Mouse (Mus musculus): ENCODE data around the gene Bpifa5. TPM values are rescaled to one million over a fixed set of nuclear protein-coding genes. Genes with fewer than 3 reads are reported as not detected.

Bpifa5 gene
- polyA plus RNA-seq, 1 experiment from 2014 or later = not detected

GRCm38 (mm10) chr2:154192141-154192540 is 29.7 kb downstream of the Bpifa5 start:
- H3K4me3 ChIP-seq (ENCODE audit: low read length) = no peak overlapping the region
- no peaks in the 10 kb centered on the region for H3K36me3 ChIP-seq (ENCODE audit: control insufficient read depth, insufficient read depth)
- no peaks in the 10 kb centered on the region for H3K27me3 ChIP-seq (ENCODE audit: control insufficient read depth, insufficient read depth, low read length)
- peak; percentile 79 for ATAC-seq (replicated peaks; ENCODE audit: extremely low read depth, insufficient read depth, low FRiP score)
- H3K9ac ChIP-seq (ENCODE audit: low read length) = no peak overlapping the region
- 46% methylated on average over 2 of the region's 2 CpGs for WGBS
- H3K9me3 ChIP-seq (replicated peaks; ENCODE audit: control insufficient read depth, low read length) = no peaks in the 10 kb centered on the region
- no peak overlapping the region for H3K4me2 ChIP-seq (ENCODE audit: low read depth, low read length)
- peak overlapping the region; percentile 79 for H3K27ac ChIP-seq (ENCODE audit: low read length)
- peaks cover 16% of the 10 kb centered on the region for H3K4me1 ChIP-seq (ENCODE audit: control insufficient read depth, insufficient read depth, low read length)

GRCm38 (mm10) chr2:154193071-154193470 is 30.7 kb downstream of the Bpifa5 start:
- no peak for ATAC-seq (replicated peaks; ENCODE audit: extremely low read depth, insufficient read depth, low FRiP score)
- H3K27me3 ChIP-seq (ENCODE audit: control insufficient read depth, insufficient read depth, low read length) = no peaks in the 10 kb centered on the region
- H3K4me2 ChIP-seq (ENCODE audit: low read depth, low read length) = no peak overlapping the region
- no peak overlapping the region for H3K4me3 ChIP-seq (ENCODE audit: low read length)
- no peak overlapping the region for H3K27ac ChIP-seq (ENCODE audit: low read length)
- H3K4me1 ChIP-seq (ENCODE audit: control insufficient read depth, insufficient read depth, low read length) = peaks cover 16% of the 10 kb centered on the region
- no peak overlapping the region for H3K9ac ChIP-seq (ENCODE audit: low read length)
- H3K9me3 ChIP-seq (replicated peaks; ENCODE audit: control insufficient read depth, low read length) = no peaks in the 10 kb centered on the region
- no peaks in the 10 kb centered on the region for H3K36me3 ChIP-seq (ENCODE audit: control insufficient read depth, insufficient read depth)
- WGBS = 77% methylated on average over 4 of the region's 4 CpGs

DNA sequence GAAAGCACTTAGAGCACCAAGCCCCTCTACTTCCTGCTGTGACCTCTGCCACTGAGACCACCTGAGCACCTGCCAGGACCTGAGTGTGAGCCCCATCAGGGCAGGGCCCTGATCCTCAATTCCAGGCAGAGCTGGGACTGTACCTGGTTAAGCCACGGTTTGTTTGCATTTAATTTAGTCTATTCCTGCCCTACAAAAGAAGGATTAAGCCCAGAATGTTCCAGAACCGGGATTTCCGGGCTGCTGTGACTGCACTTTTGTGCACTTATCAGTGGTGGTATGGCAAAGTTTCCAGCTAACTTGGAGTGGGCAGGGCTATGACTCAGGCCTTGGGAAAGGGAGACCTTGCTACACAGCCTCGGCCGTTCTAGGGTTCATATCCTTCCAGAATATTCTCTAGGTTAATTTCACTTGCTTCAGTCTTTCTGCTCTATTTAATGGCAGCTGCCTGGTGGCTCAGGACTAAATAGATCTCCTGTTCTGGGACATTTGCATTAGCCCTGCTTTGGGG is 31.6 kb downstream of the Bpifa5 start:
- no peak overlapping the region for H3K4me3 ChIP-seq (ENCODE audit: low read length)
- 49% methylated on average over 5 of the region's 5 CpGs for WGBS
- ATAC-seq (replicated peaks; ENCODE audit: extremely low read depth, insufficient read depth, low FRiP score) = no peak
- H3K9ac ChIP-seq (ENCODE audit: low read length) = no peak overlapping the region
- no peaks in the 10 kb centered on the region for H3K9me3 ChIP-seq (replicated peaks; ENCODE audit: control insufficient read depth, low read length)
- H3K27ac ChIP-seq (ENCODE audit: low read length) = no peak overlapping the region
- H3K27me3 ChIP-seq (ENCODE audit: control insufficient read depth, insufficient read depth, low read length) = no peaks in the 10 kb centered on the region
- no peaks in the 10 kb centered on the region for H3K36me3 ChIP-seq (ENCODE audit: control insufficient read depth, insufficient read depth)
- H3K4me1 ChIP-seq (ENCODE audit: control insufficient read depth, insufficient read depth, low read length) = peaks cover 16% of the 10 kb centered on the region
- no peak overlapping the region for H3K4me2 ChIP-seq (ENCODE audit: low read depth, low read length)

GRCm38 (mm10) chr2:154197036-154197435 is 34.6 kb downstream of the Bpifa5 start:
- H3K27ac ChIP-seq (ENCODE audit: low read length) = no peak overlapping the region
- H3K9me3 ChIP-seq (replicated peaks; ENCODE audit: control insufficient read depth, low read length) = no peaks in the 10 kb centered on the region
- no peak overlapping the region for H3K9ac ChIP-seq (ENCODE audit: low read length)
- H3K4me1 ChIP-seq (ENCODE audit: control insufficient read depth, insufficient read depth, low read length) = peaks cover 10% of the 10 kb centered on the region
- ATAC-seq (replicated peaks; ENCODE audit: extremely low read depth, insufficient read depth, low FRiP score) = no peak
- no peaks in the 10 kb centered on the region for H3K27me3 ChIP-seq (ENCODE audit: control insufficient read depth, insufficient read depth, low read length)
- no peak overlapping the region for H3K4me2 ChIP-seq (ENCODE audit: low read depth, low read length)
- H3K4me3 ChIP-seq (ENCODE audit: low read length) = no peak overlapping the region
- H3K36me3 ChIP-seq (ENCODE audit: control insufficient read depth, insufficient read depth) = no peaks in the 10 kb centered on the region
- 91% methylated on average over 9 of the region's 9 CpGs for WGBS

GRCm38 (mm10) chr2:154204630-154205029 is 42.2 kb downstream of the Bpifa5 start:
- Histone ChIP-seq H3K4me1 (ENCODE audit: control insufficient read depth, insufficient read depth, low read length) (peaks cover 8% of the 10 kb centered on the region), H3K9ac (ENCODE audit: low read length) (no peak overlapping the region), H3K4me2 (ENCODE audit: low read depth, low read length) (no peak overlapping the region), H3K27ac (ENCODE audit: low read length) (no peak overlapping the region), H3K9me3 (replicated peaks; ENCODE audit: control insufficient read depth, low read length) (no peaks in the 10 kb centered on the region), H3K4me3 (ENCODE audit: low read length) (no peak overlapping the region), H3K36me3 (ENCODE audit: control insufficient read depth, insufficient read depth) (no peaks in the 10 kb centered on the region), H3K27me3 (ENCODE audit: control insufficient read depth, insufficient read depth, low read length) (no peaks in the 10 kb centered on the region)
- ATAC-seq (replicated peaks; ENCODE audit: extremely low read depth, insufficient read depth, low FRiP score) = no peak
- 84% methylated on average over 4 of the region's 4 CpGs for WGBS

- no peak overlapping the region for H3K9ac ChIP-seq (ENCODE audit: low read length)
- H3K27ac ChIP-seq (ENCODE audit: low read length) = peak overlapping the region; percentile 77
- H3K4me3 ChIP-seq (ENCODE audit: low read length) = no peak overlapping the region
- no peaks in the 10 kb centered on the region for H3K9me3 ChIP-seq (replicated peaks; ENCODE audit: control insufficient read depth, low read length)
- 30% methylated on average over 7 of the region's 7 CpGs for WGBS
- peak; percentile 92 for ATAC-seq (replicated peaks; ENCODE audit: extremely low read depth, insufficient read depth, low FRiP score)
- H3K4me2 ChIP-seq (ENCODE audit: low read depth, low read length) = no peak overlapping the region
- peaks cover 8% of the 10 kb centered on the region for H3K4me1 ChIP-seq (ENCODE audit: control insufficient read depth, insufficient read depth, low read length)
- H3K36me3 ChIP-seq (ENCODE audit: control insufficient read depth, insufficient read depth) = no peaks in the 10 kb centered on the region
- H3K27me3 ChIP-seq (ENCODE audit: control insufficient read depth, insufficient read depth, low read length) = no peaks in the 10 kb centered on the region
These were observed 44.5 kb downstream of the Bpifa5 start for GRCm38 (mm10) chr2:154206908-154207307.

GRCm38 (mm10) chr2:154209112-154209511 is 46.7 kb downstream of the Bpifa5 start:
- no peak overlapping the region for H3K4me3 ChIP-seq (ENCODE audit: low read length)
- H3K4me1 ChIP-seq (ENCODE audit: control insufficient read depth, insufficient read depth, low read length) = peaks cover 8% of the 10 kb centered on the region
- no peak overlapping the region for H3K4me2 ChIP-seq (ENCODE audit: low read depth, low read length)
- H3K27ac ChIP-seq (ENCODE audit: low read length) = no peak overlapping the region
- 10% methylated on average over 3 of the region's 3 CpGs for WGBS
- H3K36me3 ChIP-seq (ENCODE audit: control insufficient read depth, insufficient read depth) = no peaks in the 10 kb centered on the region
- no peak overlapping the region for H3K9ac ChIP-seq (ENCODE audit: low read length)
- H3K9me3 ChIP-seq (replicated peaks; ENCODE audit: control insufficient read depth, low read length) = no peaks in the 10 kb centered on the region
- ATAC-seq (replicated peaks; ENCODE audit: extremely low read depth, insufficient read depth, low FRiP score) = no peak
- H3K27me3 ChIP-seq (ENCODE audit: control insufficient read depth, insufficient read depth, low read length) = no peaks in the 10 kb centered on the region

DNA sequence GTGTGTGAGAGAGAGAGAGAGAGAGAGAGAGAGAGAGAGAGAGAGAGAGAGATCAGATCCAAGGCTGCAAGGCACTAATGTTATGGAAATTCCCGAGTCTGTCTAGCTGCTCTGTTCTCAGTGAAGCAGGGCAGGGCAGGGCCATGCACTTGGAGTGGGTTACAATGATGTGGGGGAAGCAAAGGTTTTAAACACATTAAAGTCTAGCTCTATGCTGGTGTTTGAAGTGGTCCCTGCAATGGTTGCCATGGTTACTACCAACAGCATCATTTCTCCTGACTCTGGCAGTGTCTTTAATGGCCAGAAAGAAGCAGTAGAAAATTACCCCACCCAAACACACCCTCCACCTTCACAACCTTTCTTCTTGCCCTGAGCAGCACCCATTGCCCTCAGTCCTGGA is 48.7 kb downstream of the Bpifa5 start:
- WGBS = 62% methylated on average over 1 of the region's 1 CpGs
- Histone ChIP-seq H3K4me2 (ENCODE audit: low read depth, low read length) (no peak overlapping the region), H3K4me1 (ENCODE audit: control insufficient read depth, insufficient read depth, low read length) (peaks cover 8% of the 10 kb centered on the region), H3K9me3 (replicated peaks; ENCODE audit: control insufficient read depth, low read length) (no peaks in the 10 kb centered on the region), H3K27ac (ENCODE audit: low read length) (no peak overlapping the region), H3K9ac (ENCODE audit: low read length) (no peak overlapping the region), H3K4me3 (ENCODE audit: low read length) (no peak overlapping the region), H3K27me3 (ENCODE audit: control insufficient read depth, insufficient read depth, low read length) (no peaks in the 10 kb centered on the region), H3K36me3 (ENCODE audit: control insufficient read depth, insufficient read depth) (no peaks in the 10 kb centered on the region)
- no peak for ATAC-seq (replicated peaks; ENCODE audit: extremely low read depth, insufficient read depth, low FRiP score)

DNA sequence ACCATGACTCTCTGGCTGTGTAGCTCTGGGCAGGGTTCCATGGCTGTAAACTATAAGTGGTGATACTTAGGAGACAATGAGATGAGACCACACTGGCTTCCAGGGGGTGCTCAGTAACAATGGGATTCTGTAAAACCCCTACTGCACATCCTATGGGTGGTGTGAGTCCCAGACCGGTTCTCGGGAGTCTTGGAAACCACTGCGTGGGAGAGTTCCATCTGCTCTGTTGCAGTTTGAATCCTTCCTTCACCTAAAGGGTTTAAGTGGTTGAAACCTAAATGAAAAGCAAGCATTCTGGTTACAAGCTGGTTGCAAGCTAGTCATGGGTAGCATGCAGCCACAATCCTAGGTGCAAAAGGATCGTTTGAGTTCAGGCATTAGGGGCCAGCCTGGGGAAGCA is 49.5 kb downstream of the Bpifa5 start:
- Histone ChIP-seq H3K4me3 (ENCODE audit: low read length) (no peak overlapping the region), H3K9ac (ENCODE audit: low read length) (no peak overlapping the region), H3K36me3 (ENCODE audit: control insufficient read depth, insufficient read depth) (no peaks in the 10 kb centered on the region), H3K9me3 (replicated peaks; ENCODE audit: control insufficient read depth, low read length) (no peaks in the 10 kb centered on the region), H3K4me2 (ENCODE audit: low read depth, low read length) (no peak overlapping the region), H3K27me3 (ENCODE audit: control insufficient read depth, insufficient read depth, low read length) (no peaks in the 10 kb centered on the region), H3K4me1 (ENCODE audit: control insufficient read depth, insufficient read depth, low read length) (peaks cover 4% of the 10 kb centered on the region), H3K27ac (ENCODE audit: low read length) (no peak overlapping the region)
- no peak for ATAC-seq (replicated peaks; ENCODE audit: extremely low read depth, insufficient read depth, low FRiP score)
- WGBS = 83% methylated on average over 4 of the region's 4 CpGs
